Mouse (Mus musculus): ENCODE measurements around the gene Med25. TPM values are rescaled to one million over a fixed set of nuclear protein-coding genes. Genes with fewer than 3 reads are reported as not detected.
A peak's percentile ranks its signal among the peaks of the same experiment; 100 is the strongest.

Gene Med25
- polyA plus RNA-seq, 1 experiment from 2014 or later: 86.6 TPM

DNA sequence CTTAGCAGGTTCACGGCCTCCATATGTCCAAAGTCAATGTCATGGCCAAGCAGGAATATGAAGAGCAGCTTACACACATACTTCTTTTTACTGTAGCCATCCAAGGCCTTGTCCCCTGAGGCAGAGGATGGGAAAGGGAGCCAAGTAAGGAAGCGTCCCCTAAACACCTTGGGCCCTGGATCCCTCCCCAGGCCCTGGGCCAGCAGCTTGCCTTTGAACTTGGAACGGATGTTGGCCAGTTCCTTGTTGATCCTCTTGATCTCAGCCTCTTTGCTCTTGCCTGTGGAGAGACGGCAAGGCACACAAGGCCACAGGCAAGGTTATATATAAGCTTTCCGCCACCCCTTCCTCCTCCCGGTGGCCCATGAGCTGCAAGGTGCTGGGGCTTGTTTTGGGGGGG is 23.7 kb upstream of the Med25 start:
- H3K27ac ChIP-seq (ENCODE audit: low read length): no peak overlapping the region
- ATAC-seq: no peak
- no peaks in the 10 kb centered on the region for H3K27me3 ChIP-seq (replicated peaks; ENCODE audit: control insufficient read depth, insufficient read depth, low read length)
- H3K4me3 ChIP-seq (ENCODE audit: low read length): no peak overlapping the region
- H3K4me1 ChIP-seq (ENCODE audit: control insufficient read depth, insufficient read depth, low read length): peaks cover 7% of the 10 kb centered on the region; the same call in 1 of the 2 replicates
- no peak overlapping the region for H3K9ac ChIP-seq (ENCODE audit: low read depth, low read length)
- H3K4me2 ChIP-seq (ENCODE audit: low read depth, low read length): no peak overlapping the region
- H3K9me3 ChIP-seq (ENCODE audit: control insufficient read depth, low read length): no peaks in the 10 kb centered on the region
- WGBS: 90% methylated on average over 6 of the region's 6 CpGs
- peaks cover 6% of the 10 kb centered on the region; the same call in 1 of the 2 replicates for H3K36me3 ChIP-seq (ENCODE audit: control insufficient read depth, insufficient read depth, low read length)

DNA sequence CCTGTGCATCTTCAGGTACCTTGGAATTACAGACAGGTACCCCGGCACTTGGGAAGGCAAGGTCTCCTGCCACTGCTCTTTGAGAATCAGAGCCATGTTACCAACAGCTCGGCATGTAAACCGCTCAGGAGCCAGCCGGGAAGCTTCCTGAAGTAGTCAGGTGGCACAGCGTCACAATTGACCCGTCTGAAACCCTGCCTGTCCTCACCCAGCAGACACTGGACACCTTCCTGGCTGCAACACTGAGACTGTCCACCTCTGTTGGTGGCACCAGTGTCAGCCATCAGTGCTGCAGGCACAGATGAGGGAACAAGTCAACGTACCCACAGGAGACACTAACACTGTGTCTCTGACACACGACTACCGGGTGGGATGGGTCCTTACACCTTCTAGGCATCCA is 22.8 kb upstream of the Med25 start:
- Histone ChIP-seq H3K36me3 (ENCODE audit: control insufficient read depth, insufficient read depth, low read length) (peaks cover 6% of the 10 kb centered on the region; the same call in 1 of the 2 replicates), H3K9me3 (ENCODE audit: control insufficient read depth, low read length) (no peaks in the 10 kb centered on the region), H3K4me1 (ENCODE audit: control insufficient read depth, insufficient read depth, low read length) (peaks cover 7% of the 10 kb centered on the region; the same call in 1 of the 2 replicates), H3K27me3 (replicated peaks; ENCODE audit: control insufficient read depth, insufficient read depth, low read length) (no peaks in the 10 kb centered on the region), H3K4me3 (ENCODE audit: low read length) (no peak overlapping the region), H3K9ac (ENCODE audit: low read depth, low read length) (no peak overlapping the region), H3K4me2 (ENCODE audit: low read depth, low read length) (no peak overlapping the region), H3K27ac (ENCODE audit: low read length) (no peak overlapping the region)
- WGBS: 91% methylated on average over 9 of the region's 9 CpGs
- no peak for ATAC-seq

DNA sequence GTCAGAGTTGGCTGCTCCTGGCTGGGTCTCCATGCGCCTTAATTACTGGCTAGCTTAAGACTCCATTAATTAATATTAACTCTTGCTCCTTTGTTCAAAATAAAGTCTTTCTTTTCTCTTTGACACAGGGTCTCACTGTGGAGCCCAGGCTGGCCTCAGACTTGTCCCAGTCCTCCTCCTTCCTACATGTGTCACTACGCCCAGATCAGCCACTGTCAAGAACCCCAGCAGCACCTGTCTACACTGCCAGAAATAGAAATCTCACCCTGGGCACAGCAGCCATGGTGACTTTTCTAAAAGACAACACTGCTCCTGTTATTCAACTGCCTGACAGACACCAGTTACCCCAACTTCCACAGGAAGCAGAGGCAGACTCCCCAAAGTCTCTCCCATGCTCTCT is 21.9 kb upstream of the Med25 start:
- peaks cover 9% of the 10 kb centered on the region for H3K36me3 ChIP-seq (ENCODE audit: control insufficient read depth, insufficient read depth, low read length)
- peaks cover 7% of the 10 kb centered on the region; the same call in 1 of the 2 replicates for H3K4me1 ChIP-seq (ENCODE audit: control insufficient read depth, insufficient read depth, low read length)
- H3K4me2 ChIP-seq (ENCODE audit: low read depth, low read length): no peak overlapping the region
- no peaks in the 10 kb centered on the region for H3K9me3 ChIP-seq (ENCODE audit: control insufficient read depth, low read length)
- no peak for ATAC-seq
- WGBS: 92% methylated on average over 2 of the region's 2 CpGs
- no peaks in the 10 kb centered on the region for H3K27me3 ChIP-seq (replicated peaks; ENCODE audit: control insufficient read depth, insufficient read depth, low read length)
- no peak overlapping the region for H3K27ac ChIP-seq (ENCODE audit: low read length)
- no peak overlapping the region for H3K9ac ChIP-seq (ENCODE audit: low read depth, low read length)
- H3K4me3 ChIP-seq (ENCODE audit: low read length): no peak overlapping the region

DNA sequence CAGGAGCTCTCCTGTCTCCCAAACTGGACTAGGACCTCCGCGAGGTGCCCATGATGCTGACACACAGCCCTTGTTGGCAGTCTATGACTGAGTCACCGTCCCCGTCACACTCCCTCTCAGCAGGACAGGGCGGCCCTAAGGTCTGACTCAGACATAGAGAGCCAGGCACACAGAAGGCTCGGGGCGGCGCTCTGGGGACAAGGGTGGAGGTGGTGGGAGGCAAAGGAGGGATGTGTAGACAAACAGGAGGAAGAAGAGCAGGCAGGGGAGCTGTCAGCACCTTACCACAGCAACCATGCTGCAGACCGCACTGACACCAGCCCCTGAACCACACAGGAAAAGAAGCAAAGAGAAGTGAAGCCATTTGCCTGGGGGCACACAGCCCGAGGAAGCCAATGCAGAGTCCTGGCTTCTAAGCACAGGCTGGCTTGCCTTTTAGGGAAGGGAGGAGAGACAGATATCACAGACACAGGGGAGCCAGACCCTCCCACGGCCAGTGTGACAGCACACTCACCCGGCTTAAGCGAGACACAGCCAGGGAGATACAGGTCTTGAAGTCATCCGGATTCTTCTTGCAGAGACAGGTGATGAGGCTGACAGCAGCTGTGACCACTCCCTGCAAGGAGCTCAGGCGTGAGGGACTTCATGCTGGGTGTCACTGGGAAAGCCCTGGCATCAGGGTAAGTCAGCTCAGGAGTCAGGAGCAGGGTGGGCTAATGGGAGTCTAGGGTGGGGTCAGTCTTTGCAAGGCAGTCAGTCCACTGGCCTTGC is 16.4 kb upstream of the Med25 start:
- H3K27ac ChIP-seq (ENCODE audit: low read length): no peak overlapping the region
- H3K9me3 ChIP-seq (ENCODE audit: control insufficient read depth, low read length): no peaks in the 10 kb centered on the region
- WGBS: 90% methylated on average over 15 of the region's 15 CpGs

DNA sequence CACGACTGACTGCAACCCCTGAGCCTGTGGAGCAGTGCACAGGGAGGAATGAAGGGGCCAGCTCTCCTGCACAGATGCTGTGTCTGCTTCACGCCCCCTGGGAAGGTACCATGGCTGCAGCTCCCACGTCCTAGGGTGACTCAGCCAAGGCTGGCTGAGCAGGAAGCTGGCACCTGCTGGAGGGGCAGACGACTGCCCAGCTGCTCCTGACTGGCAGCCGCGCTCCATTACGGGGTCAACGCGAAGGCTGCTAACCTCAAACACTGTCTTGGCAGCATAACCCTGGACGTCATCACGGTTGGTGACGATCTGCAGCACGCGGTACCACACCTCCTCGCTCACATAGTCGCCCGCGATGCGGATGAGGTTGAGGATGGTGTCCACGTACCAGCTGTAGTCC is 12.9 kb upstream of the Med25 start:
- H3K27ac ChIP-seq (ENCODE audit: low read length): no peak overlapping the region
- no peaks in the 10 kb centered on the region for H3K27me3 ChIP-seq (replicated peaks; ENCODE audit: control insufficient read depth, insufficient read depth, low read length)
- no peak overlapping the region for H3K4me2 ChIP-seq (ENCODE audit: low read depth, low read length)
- H3K9me3 ChIP-seq (ENCODE audit: control insufficient read depth, low read length): no peaks in the 10 kb centered on the region
- 91% methylated on average over 20 of the region's 20 CpGs for WGBS
- no peak overlapping the region for H3K9ac ChIP-seq (ENCODE audit: low read depth, low read length)
- H3K36me3 ChIP-seq (ENCODE audit: control insufficient read depth, insufficient read depth, low read length): peaks cover 49% of the 10 kb centered on the region
- no peak for ATAC-seq
- peaks cover 12% of the 10 kb centered on the region for H3K4me1 ChIP-seq (ENCODE audit: control insufficient read depth, insufficient read depth, low read length)
- no peak overlapping the region for H3K4me3 ChIP-seq (ENCODE audit: low read length)

More for the DNA sequence above, 16.4 kb upstream of the Med25 start:
- no peaks in the 10 kb centered on the region for H3K4me1 ChIP-seq (ENCODE audit: control insufficient read depth, insufficient read depth, low read length)
- H3K4me2 ChIP-seq (ENCODE audit: low read depth, low read length): no peak overlapping the region
- no peak for ATAC-seq
- H3K4me3 ChIP-seq (ENCODE audit: low read length): no peak overlapping the region
- H3K27me3 ChIP-seq (replicated peaks; ENCODE audit: control insufficient read depth, insufficient read depth, low read length): no peaks in the 10 kb centered on the region
- H3K9ac ChIP-seq (ENCODE audit: low read depth, low read length): no peak overlapping the region
- peaks cover 42% of the 10 kb centered on the region for H3K36me3 ChIP-seq (ENCODE audit: control insufficient read depth, insufficient read depth, low read length)

DNA sequence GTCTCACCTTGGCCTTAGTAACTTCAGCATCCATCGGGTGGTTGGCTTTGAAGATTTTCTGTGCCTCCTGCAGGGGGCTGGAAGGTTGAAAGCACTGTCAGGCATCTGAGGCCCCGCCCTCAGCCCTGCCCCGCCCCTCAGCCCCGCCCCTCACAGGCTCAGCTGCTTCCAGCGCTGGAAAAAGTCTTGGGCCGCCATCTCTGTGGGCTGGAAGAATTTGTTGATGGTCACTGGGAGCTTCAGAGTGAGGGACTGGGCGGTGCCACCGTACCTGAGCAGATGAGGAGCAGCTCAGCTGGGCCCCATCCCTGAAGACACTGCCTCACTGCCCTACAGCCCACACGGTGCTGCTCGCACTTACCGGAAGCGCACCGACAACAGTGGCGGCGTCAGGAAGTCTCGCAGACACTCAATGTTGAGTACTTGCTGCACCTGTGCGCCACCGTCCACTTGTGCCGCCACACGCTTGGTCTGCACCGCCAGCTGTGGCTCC is 8.8 kb upstream of the Med25 start:
- Histone ChIP-seq H3K9ac (ENCODE audit: low read depth, low read length) (peak overlapping the region; percentile 50), H3K36me3 (ENCODE audit: control insufficient read depth, insufficient read depth, low read length) (peaks cover 26% of the 10 kb centered on the region; the same call in 1 of the 2 replicates), H3K4me1 (ENCODE audit: control insufficient read depth, insufficient read depth, low read length) (peaks cover 33% of the 10 kb centered on the region), H3K27ac (ENCODE audit: low read length) (peak overlapping the region; percentile 56), H3K4me2 (ENCODE audit: low read depth, low read length) (peak overlapping the region; percentile 59), H3K27me3 (replicated peaks; ENCODE audit: control insufficient read depth, insufficient read depth, low read length) (no peaks in the 10 kb centered on the region), H3K4me3 (ENCODE audit: low read length) (peak overlapping the region; percentile 44), H3K9me3 (ENCODE audit: control insufficient read depth, low read length) (no peaks in the 10 kb centered on the region)
- ATAC-seq: peak; percentile 66
- 10% methylated on average over 21 of the region's 21 CpGs for WGBS

DNA sequence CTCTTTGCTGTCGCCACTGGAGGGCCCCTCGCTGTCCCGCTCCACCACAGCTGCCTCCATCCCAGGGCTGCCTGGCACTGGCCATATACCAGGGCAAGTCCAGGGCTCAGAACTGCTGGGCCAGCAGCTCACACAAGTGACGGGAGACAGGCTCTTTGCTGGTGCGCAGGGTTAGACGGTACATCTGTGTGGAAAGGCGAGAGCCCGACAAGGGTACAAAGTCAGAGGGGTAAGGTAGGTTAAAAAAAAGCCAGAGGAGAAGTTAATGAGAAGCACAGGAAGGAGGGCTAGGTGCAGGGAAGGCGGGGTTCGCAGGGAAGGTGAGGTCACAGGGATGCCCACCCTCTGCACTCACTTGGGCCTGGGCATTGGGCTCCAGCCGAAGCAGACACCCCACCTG is 8.1 kb upstream of the Med25 start:
- Histone ChIP-seq H3K4me2 (ENCODE audit: low read depth, low read length) (no peak overlapping the region), H3K27ac (ENCODE audit: low read length) (no peak overlapping the region), H3K9me3 (ENCODE audit: control insufficient read depth, low read length) (no peaks in the 10 kb centered on the region), H3K4me1 (ENCODE audit: control insufficient read depth, insufficient read depth, low read length) (peaks cover 33% of the 10 kb centered on the region), H3K27me3 (replicated peaks; ENCODE audit: control insufficient read depth, insufficient read depth, low read length) (no peaks in the 10 kb centered on the region), H3K36me3 (ENCODE audit: control insufficient read depth, insufficient read depth, low read length) (peaks cover 20% of the 10 kb centered on the region; the same call in 1 of the 2 replicates), H3K4me3 (ENCODE audit: low read length) (no peak overlapping the region), H3K9ac (ENCODE audit: low read depth, low read length) (no peak overlapping the region)
- no peak for ATAC-seq
- 89% methylated on average over 11 of the region's 11 CpGs for WGBS

DNA sequence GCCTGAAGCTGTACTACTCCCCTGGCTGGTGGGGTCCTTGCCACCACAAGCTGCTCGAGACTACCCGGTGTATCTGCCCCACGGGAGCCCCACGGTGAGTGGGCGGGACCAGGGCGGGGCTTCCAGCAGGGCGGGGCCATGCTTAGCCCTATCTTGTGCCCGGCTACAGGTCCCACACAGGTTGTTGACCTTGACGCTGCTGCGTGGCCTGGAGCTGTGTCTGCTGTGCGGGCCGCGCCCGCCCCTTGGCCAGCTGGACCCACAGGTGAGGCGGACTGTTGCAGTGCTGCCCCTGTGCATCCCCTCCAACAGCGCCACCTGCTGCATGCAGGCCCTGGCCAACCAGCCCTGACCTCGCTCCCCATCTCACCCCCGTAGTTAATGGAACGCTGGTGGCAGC is 6.1 kb upstream of the Med25 start:
- Histone ChIP-seq H3K27ac (ENCODE audit: low read length) (no peak overlapping the region), H3K9me3 (ENCODE audit: control insufficient read depth, low read length) (no peaks in the 10 kb centered on the region), H3K9ac (ENCODE audit: low read depth, low read length) (0 out of 2 replicates have a peak overlapping the region, but pooled peaks have one; percentile 27), H3K4me1 (ENCODE audit: control insufficient read depth, insufficient read depth, low read length) (peaks cover 36% of the 10 kb centered on the region), H3K4me3 (ENCODE audit: low read length) (no peak overlapping the region), H3K27me3 (replicated peaks; ENCODE audit: control insufficient read depth, insufficient read depth, low read length) (no peaks in the 10 kb centered on the region), H3K4me2 (ENCODE audit: low read depth, low read length) (peak overlapping the region; percentile 31), H3K36me3 (ENCODE audit: control insufficient read depth, insufficient read depth, low read length) (0 out of 2 replicates have a peak, but pooled peaks cover 7% of the 10 kb centered on the region)
- peak; percentile 16 for ATAC-seq
- WGBS: 28% methylated on average over 19 of the region's 19 CpGs

DNA sequence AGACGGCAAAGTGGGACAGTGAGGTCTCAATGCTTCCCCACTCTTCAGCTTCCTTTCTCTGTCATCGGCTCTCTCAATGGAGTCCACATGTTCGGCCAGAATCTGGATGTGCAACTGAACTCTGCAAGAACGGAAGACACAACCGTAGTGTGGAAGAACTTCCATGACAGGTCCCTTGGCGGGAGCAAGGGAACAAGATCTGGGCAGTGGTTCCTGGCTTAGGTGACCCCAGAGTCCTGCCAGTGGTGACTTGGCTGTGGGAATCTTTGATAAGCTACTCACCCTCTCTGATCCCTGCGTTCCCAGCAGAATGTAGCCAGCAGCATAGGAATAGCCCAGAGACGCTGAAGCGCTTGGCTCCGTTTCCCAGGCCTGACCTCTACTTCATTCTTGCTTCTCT is 4.0 kb upstream of the Med25 start:
- H3K9ac ChIP-seq (ENCODE audit: low read depth, low read length): peak overlapping the region; percentile 76
- H3K27me3 ChIP-seq (replicated peaks; ENCODE audit: control insufficient read depth, insufficient read depth, low read length): no peaks in the 10 kb centered on the region
- H3K27ac ChIP-seq (ENCODE audit: low read length): peak overlapping the region; percentile 88
- no peaks in the 10 kb centered on the region for H3K9me3 ChIP-seq (ENCODE audit: control insufficient read depth, low read length)
- peak overlapping the region; percentile 73 for H3K4me2 ChIP-seq (ENCODE audit: low read depth, low read length)
- no peak for ATAC-seq
- H3K36me3 ChIP-seq (ENCODE audit: control insufficient read depth, insufficient read depth, low read length): no peaks in the 10 kb centered on the region
- 34% methylated on average over 10 of the region's 10 CpGs for WGBS
- peaks cover 38% of the 10 kb centered on the region for H3K4me1 ChIP-seq (ENCODE audit: control insufficient read depth, insufficient read depth, low read length)
- peak overlapping the region; percentile 75 for H3K4me3 ChIP-seq (ENCODE audit: low read length)
